Mouse (Mus musculus) liver, embryonic 14.5 days (tissue): ENCODE data around the gene Gm45021. TPM values are rescaled to one million over a fixed set of nuclear protein-coding genes. Genes with fewer than 3 reads are reported as not detected.
A peak's percentile ranks its signal among the peaks of the same experiment; 100 is the strongest.

Experiments
- ATAC-seq: fragments of 200-750 bp; cut with Nextera tagmentation; 2 replicates; pipeline ENCODE4 v1.8.0; 2017; ENCODE audit warnings: moderate number of reproducible peaks, mild to moderate bottlenecking, moderate library complexity; ENCODE audit not compliant: insufficient read depth
- DNase-seq, 3 experiments: peaks; one replicate each; pipeline ENCODE4 v3.0.0-alpha.2; 2012 to 2013; ENCODE audit warnings: low read depth in 3 of 3, low spot score in 3 of 3
- H3K27ac ChIP-seq: fragments of 300-500 bp; sonication (generic); 2 replicates; pipeline ENCODE4 v1.5.1; 2014; ENCODE audit warnings: moderate library complexity, mild to moderate bottlenecking, control low read depth, inconsistent platforms
- H3K27me3 ChIP-seq: fragments of 300-500 bp; sonication (generic); 2 replicates; pipeline ENCODE4 v1.6.1; 2014; ENCODE audit warnings: mild to moderate bottlenecking, low read length, moderate library complexity; ENCODE audit not compliant: control insufficient read depth, insufficient read depth
- H3K36me3 ChIP-seq: fragments of 300-500 bp; sonication (generic); replicated peaks from 2 replicates; pipeline ENCODE4 v1.6.1; 2014; ENCODE audit warnings: low read depth; ENCODE audit not compliant: control insufficient read depth, insufficient read depth
- H3K4me1 ChIP-seq, 2 experiments: fragments of 200-500 bp in 1 of 2; fragments of 300-500 bp in 1 of 2; sonication (generic) in 1 of 2; replicated peaks; 2 replicates each; pipeline ENCODE4 v1.6.1; 2012 to 2014; ENCODE audit warnings: antibody characterized with exemption in 1 of 2, inconsistent platforms in 1 of 2, low read length in 1 of 2; ENCODE audit not compliant: control insufficient read depth in 2 of 2, insufficient read depth in 2 of 2
- H3K4me2 ChIP-seq: fragments of 300-500 bp; sonication (generic); 2 replicates; pipeline ENCODE4 v1.6.1; 2014; ENCODE audit warnings: low read depth, mild to moderate bottlenecking, control low read depth, moderate library complexity
- H3K4me3 ChIP-seq, 2 experiments: fragments of 200-500 bp in 1 of 2; fragments of 300-500 bp in 1 of 2; sonication (generic) in 1 of 2; 2 replicates each; pipeline ENCODE4 v1.5.1; 2012 to 2014; ENCODE audit warnings: low read depth in 2 of 2, low read length in 2 of 2, mild to moderate bottlenecking in 2 of 2, control low read depth in 1 of 2, inconsistent platforms in 1 of 2, moderate library complexity in 1 of 2; ENCODE audit not compliant: insufficient read depth in 1 of 2
- H3K9ac ChIP-seq: fragments of 300-500 bp; sonication (generic); replicated peaks from 2 replicates; pipeline ENCODE4 v1.6.1; 2014; ENCODE audit warnings: mild to moderate bottlenecking, control low read depth, moderate library complexity
- H3K9me3 ChIP-seq: fragments of 300-500 bp; sonication (generic); 2 replicates; pipeline ENCODE4 v1.6.1; 2016; ENCODE audit warnings: low read length, mixed read lengths; ENCODE audit not compliant: control insufficient read depth
- CTCF ChIP-seq: IDR thresholded peaks from 2 replicates; pipeline ENCODE4 v1.5.1; 2016; ENCODE audit warnings: antibody characterized with exemption, low read depth, control low read depth
- EP300 ChIP-seq: IDR thresholded peaks from 2 replicates; pipeline ENCODE4 v1.6.1; 2016; ENCODE audit warnings: antibody characterized with exemption, low read depth
- WGBS: fragments of 180-500 bp; shearing (Covaris S2); extraction: QIAGEN DNeasy Blood & Tissue Kit; methylation state at CpG from one replicate; pipeline ENCODE4 v1.1.7; 2014; ENCODE audit not compliant: insufficient replicate concordance; 5-methylcytosine and 5-hydroxymethylcytosine counted together
- polyA plus RNA-seq, 2 experiments: library from polyadenylated mRNA; depleted of rRNA in 1 of 2; stranded (reverse) in 1 of 2; unstranded in 1 of 2; fragments of >200 nt; fragmentation: Nextera tagmentation in 1 of 2; extraction: Ambion mirVana in 1 of 2; gene quantifications; 2 replicates each; pipeline versions ENCODE4 v1.2.1 to v1.2.3; 2012 to 2014

Gm45021 gene
- polyA plus RNA-seq, 2 experiments: not detected

DNA sequence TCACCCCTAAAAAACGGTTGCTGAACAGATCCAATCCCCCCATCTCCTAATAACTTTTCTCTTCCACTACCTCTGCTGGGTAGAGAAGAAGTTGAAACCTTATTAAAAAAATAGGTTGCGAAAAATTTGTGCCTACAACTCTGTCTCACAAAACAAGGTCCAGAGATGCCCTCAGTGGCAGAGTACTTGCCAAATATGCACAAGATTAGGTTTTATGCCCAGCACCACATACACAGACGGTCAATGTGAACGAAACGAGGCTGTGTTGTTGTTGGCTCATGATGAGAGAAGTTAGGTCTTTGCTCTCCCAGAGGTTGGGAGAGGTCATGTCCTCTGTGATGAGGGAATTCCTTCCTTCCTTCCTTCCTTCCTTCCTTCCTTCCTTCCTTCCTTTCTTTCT is 44.2 kb upstream of the Gm45021 start:
- H3K4me3 ChIP-seq: no peak overlapping the region
- no peaks in the 10 kb centered on the region for H3K27me3 ChIP-seq
- WGBS: 57% methylated on average over 5 of the region's 5 CpGs
- no peak overlapping the region for H3K4me2 ChIP-seq
- H3K27ac ChIP-seq: no peak overlapping the region
- no peak for DNase-seq
- H3K9me3 ChIP-seq: no peaks in the 10 kb centered on the region
- no peaks in the 10 kb centered on the region for H3K36me3 ChIP-seq
- H3K4me1 ChIP-seq: no peaks in the 10 kb centered on the region
- TF ChIP-seq EP300 (no peak), CTCF (no peak)
- ATAC-seq: no peak
- H3K9ac ChIP-seq: no peak overlapping the region

- Histone ChIP-seq H3K36me3 (no peaks in the 10 kb centered on the region), H3K27me3 (no peaks in the 10 kb centered on the region), H3K4me2 (no peak overlapping the region), H3K27ac (no peak overlapping the region), H3K9me3 (no peaks in the 10 kb centered on the region), H3K4me1 (no peaks in the 10 kb centered on the region), H3K9ac (no peak overlapping the region), H3K4me3 (no peak overlapping the region)
- no peak for ATAC-seq
- peak in 1 of 3 experiments; percentile 16 for DNase-seq
- TF ChIP-seq EP300 (no peak), CTCF (peak; percentile 56)
- WGBS: 24% methylated on average over 1 of the region's 1 CpGs
Observed at GRCm38 (mm10) chr6:48546271-48546670, 43.1 kb upstream of the Gm45021 start.

GRCm38 (mm10) chr6:48546858-48547257 is 42.6 kb upstream of the Gm45021 start:
- ATAC-seq (no peak), DNase-seq (no peak)
- Histone ChIP-seq H3K4me2 (no peak overlapping the region), H3K27ac (no peak overlapping the region), H3K4me3 (no peak overlapping the region), H3K36me3 (no peaks in the 10 kb centered on the region), H3K27me3 (no peaks in the 10 kb centered on the region), H3K9ac (no peak overlapping the region), H3K4me1 (no peaks in the 10 kb centered on the region), H3K9me3 (no peaks in the 10 kb centered on the region)
- 52% methylated on average over 4 of the region's 4 CpGs for WGBS
- no peak for TF ChIP-seq CTCF
- TF ChIP-seq EP300: no peak

GRCm38 (mm10) chr6:48548314-48548713 is 41.1 kb upstream of the Gm45021 start:
- ATAC-seq: no peak
- TF ChIP-seq EP300: no peak
- TF ChIP-seq CTCF: no peak
- 59% methylated on average over 6 of the region's 6 CpGs for WGBS

GRCm38 (mm10) chr6:48552918-48553317 is 36.5 kb upstream of the Gm45021 start:
- H3K4me1 ChIP-seq: peaks cover 0 to 10% of the 10 kb centered on the region in 2 experiments; a peak in 3 of 4 replicates

More at GRCm38 (mm10) chr6:48548314-48548713, 41.1 kb upstream of the Gm45021 start:
- DNase-seq: no peak
- H3K4me1 ChIP-seq: no peaks in the 10 kb centered on the region
- no peak overlapping the region for H3K4me2 ChIP-seq
- H3K36me3 ChIP-seq: no peaks in the 10 kb centered on the region
- no peaks in the 10 kb centered on the region for H3K27me3 ChIP-seq
- H3K27ac ChIP-seq: no peak overlapping the region
- no peaks in the 10 kb centered on the region for H3K9me3 ChIP-seq
- H3K4me3 ChIP-seq: no peak overlapping the region
- no peak overlapping the region for H3K9ac ChIP-seq

More at GRCm38 (mm10) chr6:48552918-48553317, 36.5 kb upstream of the Gm45021 start:
- Histone ChIP-seq H3K9ac (no peak overlapping the region), H3K27ac (no peak overlapping the region), H3K4me3 (no peak overlapping the region), H3K4me2 (no peak overlapping the region), H3K27me3 (no peaks in the 10 kb centered on the region), H3K36me3 (no peaks in the 10 kb centered on the region), H3K9me3 (no peaks in the 10 kb centered on the region)
- no peak for ATAC-seq
- 29% methylated on average over 4 of the region's 4 CpGs for WGBS
- peak; percentile 56 to 58 (median 56) for DNase-seq
- TF ChIP-seq CTCF (no peak), EP300 (no peak)
